Mouse (Mus musculus): ENCODE results near the gene Tpd52l2.

Gene Tpd52l2

GRCm38 (mm10) chr2:181537444-181538047 is 40.6 kb downstream of the Tpd52l2 start:
- no peak for DNase-seq (ENCODE audit: low spot score in 2 of 2)

GRCm38 (mm10) chr2:181541761-181542380 is 44.9 kb downstream of the Tpd52l2 start:
- no peak for DNase-seq (ENCODE audit: low spot score in 2 of 2)

- DNase-seq (ENCODE audit: low spot score in 2 of 2), result no peak
Measured at GRCm38 (mm10) chr2:181546142-181546541, 49.2 kb downstream of the Tpd52l2 start.

GRCm38 (mm10) chr2:181548227-181548626 is 51.3 kb downstream of the Tpd52l2 start:
- no peak for DNase-seq (ENCODE audit: low spot score in 2 of 2)

GRCm38 (mm10) chr2:181548682-181549081 is 51.7 kb downstream of the Tpd52l2 start:
- no peak for DNase-seq (ENCODE audit: low spot score in 2 of 2)

GRCm38 (mm10) chr2:181550233-181550632 is 53.3 kb downstream of the Tpd52l2 start:
- no peak for DNase-seq (ENCODE audit: low spot score in 2 of 2)

- no peak for DNase-seq (ENCODE audit: low spot score in 2 of 2)
Measured at GRCm38 (mm10) chr2:181553772-181554171, 56.8 kb downstream of the Tpd52l2 start.

GRCm38 (mm10) chr2:181567338-181567737 is 70.4 kb downstream of the Tpd52l2 start:
- DNase-seq (ENCODE audit: low spot score in 2 of 2), result no peak
